Mouse (Mus musculus) erythroblast, embryonic 14.5 days (primary cell): ENCODE results near the gene Rnf113a2. TPM values are rescaled to one million over a fixed set of nuclear protein-coding genes. Genes with fewer than 3 reads are reported as not detected.

Source experiments
- H3K27me3 ChIP-seq: 2 replicates; pipeline ENCODE4 v1.6.1; 2012; ENCODE audit warnings: inconsistent platforms; ENCODE audit not compliant: control insufficient read depth
- H3K36me3 ChIP-seq: 2 replicates; pipeline ENCODE4 v1.6.1; 2012; ENCODE audit warnings: mild to moderate bottlenecking, inconsistent platforms; ENCODE audit not compliant: control insufficient read depth
- H3K4me1 ChIP-seq: 2 replicates; pipeline ENCODE4 v1.6.1; 2012; ENCODE audit warnings: inconsistent platforms; ENCODE audit not compliant: control insufficient read depth
- H3K4me3 ChIP-seq: replicated peaks from 2 replicates; pipeline ENCODE3; 2012; ENCODE audit warnings: moderate library complexity, mild to moderate bottlenecking, inconsistent platforms
- H3K9me3 ChIP-seq: 2 replicates; pipeline ENCODE4 v1.6.1; 2012; ENCODE audit warnings: low read length, inconsistent platforms, mixed read lengths; ENCODE audit not compliant: control insufficient read depth
- GATA1 ChIP-seq: IDR thresholded peaks from 2 replicates; pipeline ENCODE4 v1.6.1; 2012; ENCODE audit warnings: low read length, inconsistent platforms, mixed read lengths
- TAL1 ChIP-seq: IDR thresholded peaks from 3 replicates; pipeline ENCODE4 v1.6.1; 2012; ENCODE audit warnings: low read length, inconsistent platforms, mixed read lengths
- polyA plus RNA-seq: library from polyadenylated mRNA; stranded (reverse); fragments of >175 nt; gene quantifications from 2 replicates; pipeline ENCODE4 v1.2.3, GENCODE M21; 2012

Rnf113a2 gene
- polyA plus RNA-seq, 1 experiment: 4.9 TPM

- H3K9me3 ChIP-seq: no peaks in the 10 kb centered on the region
- H3K4me1 ChIP-seq: peaks cover 5% of the 10 kb centered on the region
- TF ChIP-seq GATA1 (no peak), TAL1 (no peak)
- no peak overlapping the region for H3K4me3 ChIP-seq
- H3K27me3 ChIP-seq: no peaks in the 10 kb centered on the region
- H3K36me3 ChIP-seq: peaks cover 18% of the 10 kb centered on the region
Observed at GRCm38 (mm10) chr12:84392681-84393080, 24.3 kb upstream of the Rnf113a2 start.

- H3K27me3 ChIP-seq: no peaks in the 10 kb centered on the region
- peaks cover 2% of the 10 kb centered on the region for H3K4me1 ChIP-seq
- no peak for TF ChIP-seq TAL1
- TF ChIP-seq GATA1: no peak
- H3K9me3 ChIP-seq: no peaks in the 10 kb centered on the region
- H3K4me3 ChIP-seq: no peak overlapping the region
- peaks cover 15% of the 10 kb centered on the region for H3K36me3 ChIP-seq
Observed at GRCm38 (mm10) chr12:84393847-84394246, 23.1 kb upstream of the Rnf113a2 start.

- peaks cover 10% of the 10 kb centered on the region for H3K36me3 ChIP-seq
- no peak overlapping the region for H3K4me3 ChIP-seq
- H3K4me1 ChIP-seq: peaks cover 13% of the 10 kb centered on the region
- no peaks in the 10 kb centered on the region for H3K27me3 ChIP-seq
- no peaks in the 10 kb centered on the region for H3K9me3 ChIP-seq
- TF ChIP-seq GATA1: no peak
- no peak for TF ChIP-seq TAL1
Observed at GRCm38 (mm10) chr12:84396947-84397679, 19.9 kb upstream of the Rnf113a2 start.

GRCm38 (mm10) chr12:84397685-84398084 is 19.3 kb upstream of the Rnf113a2 start:
- TF ChIP-seq TAL1 (no peak), GATA1 (no peak)
- H3K4me3 ChIP-seq: no peak overlapping the region
- H3K27me3 ChIP-seq: no peaks in the 10 kb centered on the region
- no peaks in the 10 kb centered on the region for H3K9me3 ChIP-seq
- H3K36me3 ChIP-seq: peaks cover 10% of the 10 kb centered on the region
- peaks cover 13% of the 10 kb centered on the region for H3K4me1 ChIP-seq

GRCm38 (mm10) chr12:84398629-84399028 is 18.4 kb upstream of the Rnf113a2 start:
- TF ChIP-seq TAL1 (no peak), GATA1 (no peak)
- Histone ChIP-seq H3K27me3 (no peaks in the 10 kb centered on the region), H3K4me3 (no peak overlapping the region), H3K4me1 (peaks cover 13% of the 10 kb centered on the region), H3K36me3 (peaks cover 7% of the 10 kb centered on the region), H3K9me3 (no peaks in the 10 kb centered on the region)

- Histone ChIP-seq H3K9me3 (no peaks in the 10 kb centered on the region), H3K4me1 (peaks cover 13% of the 10 kb centered on the region), H3K4me3 (no peak overlapping the region), H3K27me3 (no peaks in the 10 kb centered on the region), H3K36me3 (peaks cover 4% of the 10 kb centered on the region)
- TF ChIP-seq TAL1 (no peak), GATA1 (no peak)
Observed at GRCm38 (mm10) chr12:84399135-84399534, 17.9 kb upstream of the Rnf113a2 start.

- no peak for TF ChIP-seq GATA1
- TF ChIP-seq TAL1: no peak
- H3K4me1 ChIP-seq: peaks cover 13% of the 10 kb centered on the region
- H3K9me3 ChIP-seq: no peaks in the 10 kb centered on the region
- H3K36me3 ChIP-seq: peaks cover 4% of the 10 kb centered on the region
- no peak overlapping the region for H3K4me3 ChIP-seq
- no peaks in the 10 kb centered on the region for H3K27me3 ChIP-seq
Observed at GRCm38 (mm10) chr12:84399663-84400062, 17.3 kb upstream of the Rnf113a2 start.

- peaks cover 4% of the 10 kb centered on the region for H3K36me3 ChIP-seq
- H3K4me3 ChIP-seq: no peak overlapping the region
- H3K27me3 ChIP-seq: no peaks in the 10 kb centered on the region
- TF ChIP-seq TAL1 (no peak), GATA1 (no peak)
- H3K9me3 ChIP-seq: no peaks in the 10 kb centered on the region
- peaks cover 13% of the 10 kb centered on the region for H3K4me1 ChIP-seq
Observed at GRCm38 (mm10) chr12:84400068-84400467, 16.9 kb upstream of the Rnf113a2 start.

- Histone ChIP-seq H3K4me3 (no peak overlapping the region), H3K36me3 (peaks cover 4% of the 10 kb centered on the region), H3K9me3 (no peaks in the 10 kb centered on the region), H3K27me3 (no peaks in the 10 kb centered on the region), H3K4me1 (peaks cover 14% of the 10 kb centered on the region)
- TF ChIP-seq TAL1 (no peak), GATA1 (no peak)
Observed at GRCm38 (mm10) chr12:84400653-84401052, 16.3 kb upstream of the Rnf113a2 start.

GRCm38 (mm10) chr12:84402923-84403322 is 14.1 kb upstream of the Rnf113a2 start:
- Histone ChIP-seq H3K4me1 (peaks cover 20% of the 10 kb centered on the region), H3K9me3 (no peaks in the 10 kb centered on the region)

More at GRCm38 (mm10) chr12:84402923-84403322, 14.1 kb upstream of the Rnf113a2 start:
- no peak for TF ChIP-seq TAL1
- no peak for TF ChIP-seq GATA1
- Histone ChIP-seq H3K36me3 (no peaks in the 10 kb centered on the region), H3K27me3 (no peaks in the 10 kb centered on the region), H3K4me3 (no peak overlapping the region)
